Mouse (Mus musculus) liver, postnatal 0 days (tissue): ENCODE measurements around the gene Lbh. TPM values are rescaled to one million over a fixed set of nuclear protein-coding genes. Genes with fewer than 3 reads are reported as not detected.
A peak's percentile ranks its signal among the peaks of the same experiment; 100 is the strongest.

ENCODE experiments used
- ATAC-seq: fragments of 200-750 bp; cut with Nextera tagmentation; 2 replicates; pipeline ENCODE4 v1.8.0; 2017; ENCODE audit warnings: mild to moderate bottlenecking, moderate library complexity
- DNase-seq: peaks from one replicate; pipeline ENCODE4 v3.0.0-alpha.2; 2016
- H3K27ac ChIP-seq: fragments of 300-500 bp; sonication (generic); 2 replicates; pipeline ENCODE4 v1.5.1; 2014; ENCODE audit warnings: antibody characterized with exemption, moderate library complexity, mild to moderate bottlenecking, low read depth
- H3K27me3 ChIP-seq: fragments of 300-500 bp; sonication (generic); 2 replicates; pipeline ENCODE4 v1.6.1; 2014; ENCODE audit warnings: low read length, control low read depth, mixed read lengths; ENCODE audit not compliant: insufficient read depth
- H3K36me3 ChIP-seq: fragments of 300-500 bp; sonication (generic); replicated peaks from 2 replicates; pipeline ENCODE4 v1.6.1; 2014; ENCODE audit warnings: mild to moderate bottlenecking, control low read depth, low read length, moderate library complexity, mixed read lengths; ENCODE audit not compliant: insufficient read depth
- H3K4me1 ChIP-seq: fragments of 300-500 bp; sonication (generic); 2 replicates; pipeline ENCODE4 v1.6.1; 2014; ENCODE audit warnings: antibody characterized with exemption, mild to moderate bottlenecking, control low read depth; ENCODE audit not compliant: insufficient read depth
- H3K4me2 ChIP-seq: fragments of 300-500 bp; sonication (generic); 2 replicates; pipeline ENCODE4 v1.6.1; 2014; ENCODE audit warnings: low read depth, mild to moderate bottlenecking, low read length, moderate library complexity, mixed read lengths
- H3K4me3 ChIP-seq: fragments of 300-500 bp; sonication (generic); 2 replicates; pipeline ENCODE4 v1.5.1; 2014; ENCODE audit warnings: low read depth, low read length
- H3K9ac ChIP-seq: fragments of 300-500 bp; sonication (generic); replicated peaks from 2 replicates; pipeline ENCODE4 v1.6.1; 2014; ENCODE audit warnings: mild to moderate bottlenecking, moderate library complexity
- H3K9me3 ChIP-seq: fragments of 300-500 bp; sonication (generic); 2 replicates; pipeline ENCODE4 v1.6.1; 2016; ENCODE audit warnings: mild to moderate bottlenecking, control low read depth, low read length, mixed read lengths
- CTCF ChIP-seq: sonication (generic); IDR thresholded peaks from 2 replicates; pipeline ENCODE4 v1.5.1; 2016; ENCODE audit warnings: antibody characterized with exemption, low read depth
- EP300 ChIP-seq: IDR thresholded peaks from 2 replicates; pipeline ENCODE4 v1.6.1; 2016; ENCODE audit warnings: antibody characterized with exemption, low read depth, mild to moderate bottlenecking
- WGBS: fragments of 180-500 bp; shearing (Covaris S2); extraction: QIAGEN DNeasy Blood & Tissue Kit; methylation state at CpG from one replicate; pipeline ENCODE4 v1.1.7; 2014; ENCODE audit not compliant: insufficient replicate concordance; 5-methylcytosine and 5-hydroxymethylcytosine counted together
- polyA plus RNA-seq: library from polyadenylated mRNA; unstranded; fragments of >200 nt; fragmentation: Nextera tagmentation; extraction: Ambion mirVana; gene quantifications from 2 replicates; pipeline ENCODE4 v1.2.1, GENCODE M21; 2015

Gene Lbh
- polyA plus RNA-seq, 1 experiment from 2014 or later: 0.94 TPM

GRCm38 (mm10) chr17:72938871-72939568 lies 20.9 kb downstream of the Lbh start:
- TF ChIP-seq CTCF (no peak), EP300 (no peak)
- Histone ChIP-seq H3K36me3 (peaks cover 2% of the 10 kb centered on the region; the same call in 1 of the 2 replicates), H3K9me3 (no peaks in the 10 kb centered on the region), H3K4me3 (no peak overlapping the region), H3K27me3 (no peaks in the 10 kb centered on the region), H3K4me2 (no peak overlapping the region), H3K4me1 (peaks cover 18% of the 10 kb centered on the region), H3K9ac (no peak overlapping the region), H3K27ac (no peak overlapping the region)
- WGBS: 65% methylated on average over 15 of the region's 15 CpGs
- ATAC-seq (no peak), DNase-seq (no peak)

- no peak for ATAC-seq
- no peak overlapping the region; the same call in 1 of the 2 replicates for H3K27ac ChIP-seq
- WGBS: 14% methylated on average over 6 of the region's 6 CpGs
- TF ChIP-seq EP300 (no peak), CTCF (no peak)
- peaks cover 2% of the 10 kb centered on the region; the same call in 1 of the 2 replicates for H3K36me3 ChIP-seq
- H3K4me1 ChIP-seq: peaks cover 16% of the 10 kb centered on the region
- no peak overlapping the region for H3K4me3 ChIP-seq
- no peaks in the 10 kb centered on the region for H3K9me3 ChIP-seq
- no peak overlapping the region for H3K9ac ChIP-seq
- no peaks in the 10 kb centered on the region for H3K27me3 ChIP-seq
- no peak overlapping the region for H3K4me2 ChIP-seq
- peak; percentile 30 for DNase-seq
Observed at GRCm38 (mm10) chr17:72939569-72939899, 21.4 kb downstream of the Lbh start.

DNA sequence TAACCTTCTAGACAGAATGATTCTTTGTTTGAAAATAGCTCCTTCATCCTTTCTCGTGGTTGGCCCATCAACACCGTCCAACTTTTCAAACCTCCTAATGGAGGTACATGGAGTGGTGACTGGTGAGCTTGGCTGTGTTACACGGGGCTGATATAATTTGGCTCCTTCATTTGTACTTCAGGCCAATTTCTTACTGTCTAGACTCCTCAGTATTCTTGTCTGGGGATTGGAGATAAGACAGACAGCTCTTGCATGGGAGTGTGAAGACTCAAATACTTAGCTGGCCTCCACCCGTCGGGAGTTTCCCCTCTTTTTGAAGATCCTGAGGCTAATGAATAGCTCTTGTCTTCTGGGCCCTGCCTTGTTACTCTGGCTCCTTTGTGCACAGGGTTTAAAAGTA lies 26.3 kb downstream of the Lbh start:
- TF ChIP-seq EP300 (no peak), CTCF (no peak)
- Histone ChIP-seq H3K4me3 (no peak overlapping the region), H3K9me3 (no peaks in the 10 kb centered on the region), H3K4me2 (no peak overlapping the region), H3K27me3 (no peaks in the 10 kb centered on the region), H3K9ac (no peak overlapping the region), H3K27ac (no peak overlapping the region), H3K36me3 (peaks cover 2% of the 10 kb centered on the region; the same call in 1 of the 2 replicates), H3K4me1 (peaks cover 8% of the 10 kb centered on the region)
- DNase-seq: no peak
- WGBS: 47% methylated on average over 5 of the region's 5 CpGs
- ATAC-seq: no peak

DNA sequence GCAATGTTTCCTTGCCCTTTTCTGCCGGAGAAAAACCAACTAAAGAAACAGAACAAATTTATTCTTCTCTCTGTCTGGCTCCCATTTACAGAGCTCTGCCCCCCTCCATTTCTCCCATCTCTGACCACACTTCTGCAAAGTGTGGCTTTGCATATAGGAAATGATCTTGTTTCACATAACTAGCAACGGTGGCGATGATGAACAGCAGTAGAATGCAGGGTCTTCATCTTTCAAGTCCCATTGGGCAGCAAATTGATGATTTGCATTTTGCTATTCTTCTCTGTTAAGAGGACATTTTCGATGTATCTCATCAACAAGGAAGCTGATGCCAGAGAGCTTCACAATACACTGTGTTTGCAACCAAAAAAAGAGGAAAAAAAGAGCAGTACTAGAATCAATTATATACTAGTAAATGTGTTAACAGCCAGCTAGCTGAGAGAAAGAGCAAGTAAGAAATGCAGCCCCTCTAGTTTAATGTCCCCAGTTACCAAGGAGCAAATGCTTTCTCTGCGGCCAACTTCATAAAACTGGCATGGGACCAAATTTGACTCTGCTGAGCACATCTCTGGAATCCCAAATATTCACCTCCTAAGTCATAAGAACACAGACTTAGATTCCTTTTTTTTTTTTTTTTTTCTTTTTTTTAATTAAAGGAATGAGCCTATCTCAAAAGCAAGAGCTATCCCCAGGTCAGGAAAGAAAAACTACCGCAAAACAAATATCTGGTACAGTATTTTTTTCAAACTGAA lies 29.2 kb downstream of the Lbh start:
- H3K36me3 ChIP-seq: no peaks in the 10 kb centered on the region
- H3K9me3 ChIP-seq: no peaks in the 10 kb centered on the region
- DNase-seq (no peak), ATAC-seq (no peak)
- no peaks in the 10 kb centered on the region for H3K27me3 ChIP-seq
- H3K9ac ChIP-seq: no peak overlapping the region
- 50% methylated on average over 6 of the region's 6 CpGs for WGBS
- no peak overlapping the region for H3K27ac ChIP-seq
- H3K4me2 ChIP-seq: no peak overlapping the region
- peaks cover 8% of the 10 kb centered on the region for H3K4me1 ChIP-seq
- no peak overlapping the region for H3K4me3 ChIP-seq
- no peak for TF ChIP-seq CTCF
- TF ChIP-seq EP300: no peak

GRCm38 (mm10) chr17:72948119-72948518 lies 30.0 kb downstream of the Lbh start:
- Histone ChIP-seq H3K9me3 (no peaks in the 10 kb centered on the region), H3K4me2 (no peak overlapping the region), H3K27ac (peak overlapping the region; percentile 18; the same call in 1 of the 2 replicates), H3K27me3 (no peaks in the 10 kb centered on the region), H3K4me3 (no peak overlapping the region), H3K4me1 (peaks cover 4% of the 10 kb centered on the region; the same call in 1 of the 2 replicates), H3K36me3 (no peaks in the 10 kb centered on the region), H3K9ac (no peak overlapping the region)
- ATAC-seq (no peak), DNase-seq (no peak)
- TF ChIP-seq EP300 (no peak), CTCF (no peak)
- 30% methylated on average over 9 of the region's 9 CpGs for WGBS

- no peaks in the 10 kb centered on the region for H3K9me3 ChIP-seq
- DNase-seq (no peak), ATAC-seq (no peak)
- WGBS: 72% methylated on average over 7 of the region's 7 CpGs
- no peak overlapping the region for H3K4me3 ChIP-seq
- H3K4me2 ChIP-seq: no peak overlapping the region
- no peak overlapping the region for H3K9ac ChIP-seq
- H3K4me1 ChIP-seq: peaks cover 4% of the 10 kb centered on the region; the same call in 1 of the 2 replicates
- H3K27ac ChIP-seq: no peak overlapping the region
- no peaks in the 10 kb centered on the region for H3K27me3 ChIP-seq
- H3K36me3 ChIP-seq: no peaks in the 10 kb centered on the region
- TF ChIP-seq CTCF: no peak
Observed at GRCm38 (mm10) chr17:72949247-72949701, 31.2 kb downstream of the Lbh start.
